Mouse (Mus musculus): Measurements from ENCODE around the gene Olfr1555-ps1. TPM values are rescaled to one million over a fixed set of nuclear protein-coding genes. Genes with fewer than 3 reads are reported as not detected.

The Olfr1555-ps1 gene
- not detected in 2 replicates for polyA plus RNA-seq (2012)

GRCm38 (mm10) chr19:12170062-12170599, at the start of gene Olfr1555-ps1:
TSS of gene Olfr1555-ps1 (minus strand) at chr19:12170112.

GRCm38 (mm10) chr19:12200334-12200733, 30.4 kb upstream of the Olfr1555-ps1 start, which contains the start of gene Olfr1431:
TSS of gene Olfr1431 (plus strand) at chr19:12200634.

GRCm38 (mm10) chr19:12123103-12123502, 46.8 kb downstream of the Olfr1555-ps1 start, which contains the start of gene Olfr76:
TSS of gene Olfr76 (minus strand) at chr19:12123203.

GRCm38 (mm10) chr19:12115797-12116196, 54.1 kb downstream of the Olfr1555-ps1 start, which contains the start of gene Olfr1428:
TSS of gene Olfr1428 (minus strand) at chr19:12115897.

Other genes starting within 250 kb of the Olfr1555-ps1 start
- gene Osbp, start 204.2 kb downstream of the Olfr1555-ps1 start, polyA plus RNA-seq (2012): 11.0 and 11.2 TPM in 2 replicates
- gene Olfr1423, start 128.8 kb downstream of the Olfr1555-ps1 start, polyA plus RNA-seq (2012): not detected in 2 replicates
- gene Olfr1424, start 107.4 kb downstream of the Olfr1555-ps1 start, polyA plus RNA-seq (2012): not detected in 2 replicates
- not detected in 2 replicates for gene Olfr1425, start 92.4 kb downstream of the Olfr1555-ps1 start, polyA plus RNA-seq (2012)
- not detected in 2 replicates for gene Olfr1426, start 78.1 kb downstream of the Olfr1555-ps1 start, polyA plus RNA-seq (2012)
- gene Olfr1427, start 66.8 kb downstream of the Olfr1555-ps1 start, polyA plus RNA-seq (2012): 0.03 TPM in 1 of 2 replicates, not detected in the other
- gene Olfr1428, start 54.2 kb downstream of the Olfr1555-ps1 start, polyA plus RNA-seq (2012): not detected in 2 replicates
- not detected in 2 replicates for gene Olfr76, start 46.9 kb downstream of the Olfr1555-ps1 start, polyA plus RNA-seq (2012)
- not detected in 2 replicates for gene Olfr1431, start 30.5 kb upstream of the Olfr1555-ps1 start, polyA plus RNA-seq (2012)
- not detected in 2 replicates for gene Olfr1432, start 62.5 kb upstream of the Olfr1555-ps1 start, polyA plus RNA-seq (2012)
- gene Olfr262, start 71.5 kb upstream of the Olfr1555-ps1 start, polyA plus RNA-seq (2012): not detected in 2 replicates
- not detected in 2 replicates for gene Olfr235, start 90.9 kb upstream of the Olfr1555-ps1 start, polyA plus RNA-seq (2012)
- not detected in 2 replicates for gene Olfr1434, start 109.7 kb upstream of the Olfr1555-ps1 start, polyA plus RNA-seq (2012)
- gene Olfr1436, start 129.0 kb upstream of the Olfr1555-ps1 start, polyA plus RNA-seq (2012): not detected in 2 replicates
- not detected in 2 replicates for gene Olfr1437, start 155.0 kb upstream of the Olfr1555-ps1 start, polyA plus RNA-seq (2012)
- gene Olfr1438-ps1, start 165.8 kb upstream of the Olfr1555-ps1 start, polyA plus RNA-seq (2012): not detected in 2 replicates
- not detected in 2 replicates for gene Olfr1440, start 217.2 kb upstream of the Olfr1555-ps1 start, polyA plus RNA-seq (2012)
- not detected in 2 replicates for gene Olfr1441, start 247.3 kb upstream of the Olfr1555-ps1 start, polyA plus RNA-seq (2012)